Mouse (Mus musculus): ENCODE data around the gene Ints3. TPM values are rescaled to one million over a fixed set of nuclear protein-coding genes. Genes with fewer than 3 reads are reported as not detected.
"Not testable (repeated sequence)": the region's sequence is repeated elsewhere in the genome, so short reads cannot be mapped to it uniquely, and the experiment has no call there.

Ints3 gene
- polyA plus RNA-seq, 1 experiment from 2014 or later: 33.6 TPM

- Histone ChIP-seq H3K9me3 (no peaks in the 10 kb centered on the region), H3K27ac (replicated peaks) (no peak overlapping the region), H3K4me2 (replicated peaks) (no peak overlapping the region), H3K4me1 (no peaks in the 10 kb centered on the region), H3K36me3 (no peaks in the 10 kb centered on the region), H3K27me3 (no peaks in the 10 kb centered on the region), H3K4me3 (no peak overlapping the region), H3K9ac (replicated peaks) (no peak overlapping the region)
- ATAC-seq (replicated peaks): no peak
- 40% methylated on average over 2 of the region's 2 CpGs for WGBS
Measured at GRCm38 (mm10) chr3:90369041-90369440, 64.4 kb downstream of the Ints3 start.

- 95% methylated on average over 5 of the region's 5 CpGs for WGBS
- no peak for ATAC-seq (replicated peaks)
- H3K4me2 ChIP-seq (replicated peaks): no peak overlapping the region
- H3K36me3 ChIP-seq: 0 out of 2 replicates have a peak, but pooled peaks cover 7% of the 10 kb centered on the region
- no peak overlapping the region for H3K27ac ChIP-seq (replicated peaks)
- H3K4me1 ChIP-seq: no peaks in the 10 kb centered on the region
- no peak overlapping the region for H3K4me3 ChIP-seq
- no peak overlapping the region for H3K9ac ChIP-seq (replicated peaks)
- H3K9me3 ChIP-seq: no peaks in the 10 kb centered on the region
- H3K27me3 ChIP-seq: no peaks in the 10 kb centered on the region
Measured at GRCm38 (mm10) chr3:90367001-90367632, 66.3 kb downstream of the Ints3 start.

- Histone ChIP-seq H3K27ac (replicated peaks) (no peak overlapping the region), H3K4me1 (no peaks in the 10 kb centered on the region), H3K9ac (replicated peaks) (no peak overlapping the region), H3K36me3 (peaks cover 37% of the 10 kb centered on the region), H3K4me2 (replicated peaks) (no peak overlapping the region), H3K27me3 (no peaks in the 10 kb centered on the region), H3K9me3 (no peaks in the 10 kb centered on the region), H3K4me3 (no peak overlapping the region)
- ATAC-seq (replicated peaks): no peak
- WGBS: 75% methylated on average over 2 of the region's 2 CpGs
Measured at GRCm38 (mm10) chr3:90362346-90362745, 71.1 kb downstream of the Ints3 start.

- peaks cover 46% of the 10 kb centered on the region for H3K36me3 ChIP-seq
- no peak overlapping the region for H3K4me2 ChIP-seq (replicated peaks)
- H3K27ac ChIP-seq (replicated peaks): no peak overlapping the region
- WGBS: 85% methylated on average over 4 of the region's 4 CpGs
- no peaks in the 10 kb centered on the region for H3K9me3 ChIP-seq
- H3K4me1 ChIP-seq: no peaks in the 10 kb centered on the region
- no peaks in the 10 kb centered on the region for H3K27me3 ChIP-seq
- H3K9ac ChIP-seq (replicated peaks): no peak overlapping the region
- no peak for ATAC-seq (replicated peaks)
- H3K4me3 ChIP-seq: no peak overlapping the region
Measured at GRCm38 (mm10) chr3:90361476-90361875, 71.9 kb downstream of the Ints3 start.

- Histone ChIP-seq H3K4me1 (no peaks in the 10 kb centered on the region), H3K27me3 (no peaks in the 10 kb centered on the region), H3K4me2 (replicated peaks) (no peak overlapping the region), H3K9me3 (no peaks in the 10 kb centered on the region), H3K27ac (replicated peaks) (no peak overlapping the region), H3K9ac (replicated peaks) (no peak overlapping the region), H3K36me3 (peaks cover 67% of the 10 kb centered on the region), H3K4me3 (no peak overlapping the region)
- WGBS: 100% methylated on average over 1 of the region's 1 CpGs
- ATAC-seq (replicated peaks): no peak
Measured at GRCm38 (mm10) chr3:90359230-90359629, 74.2 kb downstream of the Ints3 start.

GRCm38 (mm10) chr3:90357959-90358358, 75.5 kb downstream of the Ints3 start:
- Histone ChIP-seq H3K4me3 (no peak overlapping the region), H3K9me3 (no peaks in the 10 kb centered on the region), H3K4me1 (no peaks in the 10 kb centered on the region), H3K4me2 (replicated peaks) (no peak overlapping the region), H3K36me3 (peaks cover 76% of the 10 kb centered on the region), H3K9ac (replicated peaks) (no peak overlapping the region), H3K27me3 (no peaks in the 10 kb centered on the region), H3K27ac (replicated peaks) (no peak overlapping the region)
- ATAC-seq (replicated peaks): no peak
- 92% methylated on average over 7 of the region's 7 CpGs for WGBS

- Histone ChIP-seq H3K4me1 (no peaks in the 10 kb centered on the region), H3K36me3 (peaks cover 58% of the 10 kb centered on the region), H3K27ac (replicated peaks) (no peak overlapping the region), H3K4me3 (no peak overlapping the region), H3K9me3 (no peaks in the 10 kb centered on the region), H3K27me3 (no peaks in the 10 kb centered on the region), H3K9ac (replicated peaks) (no peak overlapping the region), H3K4me2 (replicated peaks) (no peak overlapping the region)
- 97% methylated on average over 4 of the region's 4 CpGs for WGBS
- no peak for ATAC-seq (replicated peaks)
Measured at GRCm38 (mm10) chr3:90347847-90348246, 85.6 kb downstream of the Ints3 start.

GRCm38 (mm10) chr3:90342853-90343252, 90.6 kb downstream of the Ints3 start:
- ATAC-seq (replicated peaks); H3K27me3 ChIP-seq; H3K4me2 ChIP-seq (replicated peaks); H3K9ac ChIP-seq (replicated peaks); H3K27ac ChIP-seq (replicated peaks); H3K9me3 ChIP-seq; H3K4me3 ChIP-seq: not testable (repeated sequence)
- 56% methylated on average over 2 of the region's 2 CpGs for WGBS
- Histone ChIP-seq H3K36me3 (peaks cover 33% of the 10 kb centered on the region), H3K4me1 (peaks cover 11% of the 10 kb centered on the region; the same call in 1 of the 2 replicates)

Other genes with a start within 250 kb of the Ints3 start
- 1,085 and 1,143 TPM in 2 replicates for gene Rps27, start 220.0 kb downstream of the Ints3 start, polyA plus RNA-seq (2015; fragmentation: Nextera tagmentation; extraction: Ambion mirVana)
- 21.4 and 22.2 TPM in 2 replicates for gene Rab13, start 219.9 kb downstream of the Ints3 start, polyA plus RNA-seq (2015; fragmentation: Nextera tagmentation; extraction: Ambion mirVana)
- 109 and 110 TPM in 2 replicates for gene Jtb, start 202.0 kb downstream of the Ints3 start, polyA plus RNA-seq (2015; fragmentation: Nextera tagmentation; extraction: Ambion mirVana)
- gene Creb3l4, start 190.1 kb downstream of the Ints3 start, polyA plus RNA-seq (2015; fragmentation: Nextera tagmentation; extraction: Ambion mirVana): 3.7 TPM in 2 replicates
- gene Slc39a1, start 185.4 kb downstream of the Ints3 start, polyA plus RNA-seq (2015; fragmentation: Nextera tagmentation; extraction: Ambion mirVana): 42.8 and 43.2 TPM in 2 replicates
- 20.8 and 21.1 TPM in 2 replicates for gene Crtc2, start 179.5 kb downstream of the Ints3 start, polyA plus RNA-seq (2015; fragmentation: Nextera tagmentation; extraction: Ambion mirVana)
- 5.4 and 7.2 TPM in 2 replicates for gene Dennd4b, start 168.4 kb downstream of the Ints3 start, polyA plus RNA-seq (2015; fragmentation: Nextera tagmentation; extraction: Ambion mirVana)
- 15.2 TPM in 2 replicates for gene Gatad2b, start 140.4 kb downstream of the Ints3 start, polyA plus RNA-seq (2015; fragmentation: Nextera tagmentation; extraction: Ambion mirVana)
- 18.5 and 18.8 TPM in 2 replicates for gene Slc27a3, start 43.7 kb downstream of the Ints3 start, polyA plus RNA-seq (2015; fragmentation: Nextera tagmentation; extraction: Ambion mirVana)
- 1.6 TPM in 2 replicates for gene Npr1, start 32.2 kb upstream of the Ints3 start, polyA plus RNA-seq (2015; fragmentation: Nextera tagmentation; extraction: Ambion mirVana)
- 333 and 340 TPM in 2 replicates for gene Ilf2, start 42.5 kb upstream of the Ints3 start, polyA plus RNA-seq (2015; fragmentation: Nextera tagmentation; extraction: Ambion mirVana)
- gene Snapin, start 57.4 kb upstream of the Ints3 start, polyA plus RNA-seq (2015; fragmentation: Nextera tagmentation; extraction: Ambion mirVana): 76.1 and 81.8 TPM in 2 replicates
- gene Chtop, start 75.9 kb upstream of the Ints3 start, polyA plus RNA-seq (2015; fragmentation: Nextera tagmentation; extraction: Ambion mirVana): 219 and 224 TPM in 2 replicates
- 9.0 and 11.4 TPM in 2 replicates for gene S100a1, start 80.8 kb upstream of the Ints3 start, polyA plus RNA-seq (2015; fragmentation: Nextera tagmentation; extraction: Ambion mirVana)
- 8.1 and 8.5 TPM in 2 replicates for gene S100a13, start 80.8 kb upstream of the Ints3 start, polyA plus RNA-seq (2015; fragmentation: Nextera tagmentation; extraction: Ambion mirVana)
- not detected in 2 replicates for gene S100a14, start 93.2 kb upstream of the Ints3 start, polyA plus RNA-seq (2015; fragmentation: Nextera tagmentation; extraction: Ambion mirVana)
- 31.7 and 40.0 TPM in 2 replicates for gene S100a16, start 103.6 kb upstream of the Ints3 start, polyA plus RNA-seq (2015; fragmentation: Nextera tagmentation; extraction: Ambion mirVana)
- gene S100a3, start 127.0 kb upstream of the Ints3 start, polyA plus RNA-seq (2015; fragmentation: Nextera tagmentation; extraction: Ambion mirVana): 0.06 and 0.50 TPM in 2 replicates
- gene S100a2, start 156.6 kb upstream of the Ints3 start, polyA plus RNA-seq (2015; fragmentation: Nextera tagmentation; extraction: Ambion mirVana): not detected in 2 replicates
- gene Gm42674, start 168.3 kb upstream of the Ints3 start, polyA plus RNA-seq (2015; fragmentation: Nextera tagmentation; extraction: Ambion mirVana): not detected in 2 replicates
- 0.56 and 0.65 TPM in 2 replicates for gene S100a4, start 170.1 kb upstream of the Ints3 start, polyA plus RNA-seq (2015; fragmentation: Nextera tagmentation; extraction: Ambion mirVana)
- gene S100a5, start 174.9 kb upstream of the Ints3 start, polyA plus RNA-seq (2015; fragmentation: Nextera tagmentation; extraction: Ambion mirVana): not detected in 2 replicates
- gene S100a6, start 179.3 kb upstream of the Ints3 start, polyA plus RNA-seq (2015; fragmentation: Nextera tagmentation; extraction: Ambion mirVana): 12.8 and 18.5 TPM in 2 replicates
- gene S100a7a, start 220.4 kb upstream of the Ints3 start, polyA plus RNA-seq (2015; fragmentation: Nextera tagmentation; extraction: Ambion mirVana): not detected in 2 replicates
- 2.8 and 6.1 TPM in 2 replicates for gene S100a8, start 235.4 kb upstream of the Ints3 start, polyA plus RNA-seq (2015; fragmentation: Nextera tagmentation; extraction: Ambion mirVana)